Mouse (Mus musculus) ES-Bruce4 (cell line): Measurements from ENCODE around the gene Chek2.

Experiments used
- CTCF ChIP-seq: IDR thresholded peaks from one replicate; pipeline ENCODE4 v1.8.1; 2011; ENCODE audit warnings: low read depth, low read length
- POLR2A ChIP-seq: IDR thresholded peaks from one replicate; pipeline ENCODE4 v1.8.1; 2011; ENCODE audit warnings: low read length; ENCODE audit not compliant: insufficient read depth

GRCm38 (mm10) chr5:110802809-110803208 is 37.0 kb upstream of the Chek2 start:
- TF ChIP-seq CTCF (no peak), POLR2A (no peak)
